Mouse (Mus musculus) erythroblast, embryonic 14.5 days (primary cell): ENCODE measurements around the gene Pus1. TPM values are rescaled to one million over a fixed set of nuclear protein-coding genes. Genes with fewer than 3 reads are reported as not detected.
A peak's percentile ranks its signal among the peaks of the same experiment; 100 is the strongest.
"Not testable (repeated sequence)": the region's sequence is repeated elsewhere in the genome, so short reads cannot be mapped to it uniquely, and the experiment has no call there.

Experiments
- H3K27me3 ChIP-seq: 2 replicates; pipeline ENCODE4 v1.6.1; 2012; ENCODE audit warnings: inconsistent platforms; ENCODE audit not compliant: control insufficient read depth
- H3K36me3 ChIP-seq: 2 replicates; pipeline ENCODE4 v1.6.1; 2012; ENCODE audit warnings: mild to moderate bottlenecking, inconsistent platforms; ENCODE audit not compliant: control insufficient read depth
- H3K4me1 ChIP-seq: 2 replicates; pipeline ENCODE4 v1.6.1; 2012; ENCODE audit warnings: inconsistent platforms; ENCODE audit not compliant: control insufficient read depth
- H3K4me3 ChIP-seq: replicated peaks from 2 replicates; pipeline ENCODE3; 2012; ENCODE audit warnings: moderate library complexity, mild to moderate bottlenecking, inconsistent platforms
- H3K9me3 ChIP-seq: 2 replicates; pipeline ENCODE4 v1.6.1; 2012; ENCODE audit warnings: low read length, inconsistent platforms, mixed read lengths; ENCODE audit not compliant: control insufficient read depth
- GATA1 ChIP-seq: IDR thresholded peaks from 2 replicates; pipeline ENCODE4 v1.6.1; 2012; ENCODE audit warnings: low read length, inconsistent platforms, mixed read lengths
- TAL1 ChIP-seq: IDR thresholded peaks from 3 replicates; pipeline ENCODE4 v1.6.1; 2012; ENCODE audit warnings: low read length, inconsistent platforms, mixed read lengths
- polyA plus RNA-seq: library from polyadenylated mRNA; stranded (reverse); fragments of >175 nt; gene quantifications from 2 replicates; pipeline ENCODE4 v1.2.3, GENCODE M21; 2012

Gene Pus1
- polyA plus RNA-seq, 1 experiment: 3.7 TPM

GRCm38 (mm10) chr5:110786081-110786835, 5.8 kb upstream of the Pus1 start:
- H3K36me3 ChIP-seq: peaks cover 77% of the 10 kb centered on the region
- no peak overlapping the region for H3K4me3 ChIP-seq
- H3K4me1 ChIP-seq: peaks cover 34% of the 10 kb centered on the region
- H3K27me3 ChIP-seq: no peaks in the 10 kb centered on the region
- no peaks in the 10 kb centered on the region for H3K9me3 ChIP-seq
- no peak for TF ChIP-seq TAL1
- no peak for TF ChIP-seq GATA1

- Histone ChIP-seq H3K4me1 (peaks cover 65% of the 10 kb centered on the region), H3K9me3 (no peaks in the 10 kb centered on the region), H3K36me3 (peaks cover 54% of the 10 kb centered on the region), H3K27me3 (no peaks in the 10 kb centered on the region), H3K4me3 (no peak overlapping the region)
- TF ChIP-seq GATA1 (no peak), TAL1 (no peak)
These were observed 2.7 kb upstream of the Pus1 start for GRCm38 (mm10) chr5:110783150-110783549.

GRCm38 (mm10) chr5:110781529-110782238, 1.2 kb upstream of the Pus1 start:
- TF ChIP-seq GATA1: no peak
- TF ChIP-seq TAL1: no peak; the same call in 2 of the 3 replicates
- H3K4me1 ChIP-seq: peaks cover 70% of the 10 kb centered on the region
- H3K4me3 ChIP-seq: peak overlapping the region; percentile 67

GRCm38 (mm10) chr5:110780761-110781528, 486 bp upstream of the Pus1 start:
- Histone ChIP-seq H3K36me3 (peaks cover 54% of the 10 kb centered on the region), H3K4me3 (peak overlapping the region; percentile 67), H3K4me1 (peaks cover 68% of the 10 kb centered on the region), H3K9me3 (no peaks in the 10 kb centered on the region), H3K27me3 (no peaks in the 10 kb centered on the region)
- TF ChIP-seq GATA1 (no peak), TAL1 (no peak)

More at GRCm38 (mm10) chr5:110781529-110782238, 1.2 kb upstream of the Pus1 start:
- H3K9me3 ChIP-seq: no peaks in the 10 kb centered on the region
- no peaks in the 10 kb centered on the region for H3K27me3 ChIP-seq
- peaks cover 54% of the 10 kb centered on the region for H3K36me3 ChIP-seq

- peaks cover 56% of the 10 kb centered on the region for H3K36me3 ChIP-seq
- H3K27me3 ChIP-seq: no peaks in the 10 kb centered on the region
- no peak for TF ChIP-seq GATA1
- peak overlapping the region; percentile 67 for H3K4me3 ChIP-seq
- H3K9me3 ChIP-seq: no peaks in the 10 kb centered on the region
- H3K4me1 ChIP-seq: peaks cover 75% of the 10 kb centered on the region
These were observed 1.0 kb downstream of the Pus1 start for GRCm38 (mm10) chr5:110779276-110779997.

GRCm38 (mm10) chr5:110778263-110778662, 2.2 kb downstream of the Pus1 start:
- no peak overlapping the region for H3K4me3 ChIP-seq
- H3K9me3 ChIP-seq: no peaks in the 10 kb centered on the region
- H3K27me3 ChIP-seq: no peaks in the 10 kb centered on the region
- peaks cover 71% of the 10 kb centered on the region for H3K4me1 ChIP-seq
- TF ChIP-seq TAL1 (no peak), GATA1 (no peak)
- peaks cover 60% of the 10 kb centered on the region for H3K36me3 ChIP-seq

- peaks cover 74% of the 10 kb centered on the region for H3K36me3 ChIP-seq
These were observed 4.3 kb downstream of the Pus1 start for GRCm38 (mm10) chr5:110776141-110776540.

GRCm38 (mm10) chr5:110774511-110774910, 5.9 kb downstream of the Pus1 start:
- Histone ChIP-seq H3K27me3 (no peaks in the 10 kb centered on the region), H3K4me3 (no peak overlapping the region), H3K9me3 (no peaks in the 10 kb centered on the region), H3K36me3 (peaks cover 74% of the 10 kb centered on the region), H3K4me1 (peaks cover 48% of the 10 kb centered on the region)
- TF ChIP-seq TAL1: no peak
- no peak for TF ChIP-seq GATA1

More at GRCm38 (mm10) chr5:110776141-110776540, 4.3 kb downstream of the Pus1 start:
- TF ChIP-seq GATA1 (no peak), TAL1 (no peak)
- Histone ChIP-seq H3K4me1 (peaks cover 62% of the 10 kb centered on the region), H3K9me3 (no peaks in the 10 kb centered on the region), H3K27me3 (no peaks in the 10 kb centered on the region), H3K4me3 (no peak overlapping the region)

GRCm38 (mm10) chr5:110772945-110773344, 7.5 kb downstream of the Pus1 start:
- not testable (repeated sequence) for H3K27me3 ChIP-seq, H3K4me3 ChIP-seq, H3K9me3 ChIP-seq
- H3K4me1 ChIP-seq: peaks cover 49% of the 10 kb centered on the region
- peaks cover 72% of the 10 kb centered on the region for H3K36me3 ChIP-seq
